In genomic region chr7:142430160-142430678, GRCm38 (mm10) we compare ENCODE assay signal across 7 mouse cellular contexts. TPM values are rescaled to one million over a fixed set of nuclear protein-coding genes. Genes with fewer than 3 reads are reported as not detected.
DNase-seq lines count a peak whose midpoint lies in the region; ATAC-seq and TF ChIP-seq lines count a peak whose summit lies in the region.

No protein-coding gene starts in this region.

- ATAC-seq in lung, embryonic 14.5 days (ENCODE audit: insufficient read depth): peak; percentile 90
- ATAC-seq in stomach, embryonic 15.5 days (ENCODE audit: insufficient read depth, low FRiP score, low read depth): peak; percentile 27
- no peak for ATAC-seq in erythroblast, adult 5-6 weeks (replicated peaks; ENCODE audit: low FRiP score, poor library complexity, severe bottlenecking)

- H3K4me2 ChIP-seq in lung, embryonic 14.5 days: peak overlapping the region; percentile 36; the same call in 1 of the 2 replicates
- 0 out of 2 replicates have a peak overlapping the region, but pooled peaks have one; percentile 3 for H3K4me2 ChIP-seq in stomach, embryonic 15.5 days

- TF ChIP-seq POLR2A in embryonic fibroblast, embryonic 13.5 days (IDR thresholded peaks at IDR 0.05; ENCODE audit: low read depth, low read length): no peak

- no peaks in the 10 kb centered on the region for H3K27me3 ChIP-seq in lung, embryonic 14.5 days (ENCODE audit: insufficient read depth, low read length)
- H3K27me3 ChIP-seq in stomach, embryonic 15.5 days (replicated peaks): no peaks in the 10 kb centered on the region

- H3K4me3 ChIP-seq in embryonic fibroblast, embryonic 13.5 days (ENCODE audit: insufficient read depth, low read length): no peak overlapping the region
- no peak overlapping the region for H3K4me3 ChIP-seq in lung, embryonic 14.5 days (ENCODE audit: low read depth, low read length)
- no peak overlapping the region for H3K4me3 ChIP-seq in stomach, embryonic 15.5 days (replicated peaks)

- H3K9ac ChIP-seq in lung, embryonic 14.5 days: no peak overlapping the region; the same call in 1 of the 2 replicates
- H3K9ac ChIP-seq in stomach, embryonic 15.5 days: no peak overlapping the region

- H3K4me1 ChIP-seq in embryonic fibroblast, embryonic 13.5 days (ENCODE audit: control insufficient read depth, insufficient read depth, low read length): peaks cover 10% of the 10 kb centered on the region
- peaks cover 27% of the 10 kb centered on the region for H3K4me1 ChIP-seq in lung, embryonic 14.5 days (ENCODE audit: insufficient read depth)
- H3K4me1 ChIP-seq in stomach, embryonic 15.5 days: peaks cover 34% of the 10 kb centered on the region

- WGBS in lung, embryonic 14.5 days: 8% methylated on average over 12 of the region's 12 CpGs
- 31% methylated on average over 12 of the region's 12 CpGs for WGBS in stomach, embryonic 15.5 days

- no peaks in the 10 kb centered on the region for H3K9me3 ChIP-seq in lung, embryonic 14.5 days (ENCODE audit: low read depth, low read length)
- no peaks in the 10 kb centered on the region for H3K9me3 ChIP-seq in stomach, embryonic 15.5 days

- peak; percentile 36 to 50 for DNase-seq in kidney, postnatal 25 days
- no peak for DNase-seq in kidney, adult 8-10 months
- peak; percentile 71 for DNase-seq in heart, postnatal 4 days
- peak; percentile 95 for DNase-seq in lung, embryonic 14.5 days

- no peaks in the 10 kb centered on the region for H3K36me3 ChIP-seq in lung, embryonic 14.5 days (ENCODE audit: insufficient read depth)
- no peaks in the 10 kb centered on the region for H3K36me3 ChIP-seq in stomach, embryonic 15.5 days

- peak overlapping the region; percentile 4; the same call in 1 of the 2 replicates for H3K27ac ChIP-seq in embryonic fibroblast, embryonic 13.5 days (ENCODE audit: insufficient read depth, low read length)
- H3K27ac ChIP-seq in lung, embryonic 14.5 days (ENCODE audit: low read depth): peak overlapping the region; percentile 93
- H3K27ac ChIP-seq in stomach, embryonic 15.5 days: peak overlapping the region; percentile 31; the same call in 1 of the 2 replicates

- TF ChIP-seq CTCF in embryonic fibroblast, embryonic 13.5 days (IDR thresholded peaks at IDR 0.05; ENCODE audit: borderline replicate concordance, insufficient read depth, low read length): no peak
- TF ChIP-seq CTCF in lung, embryonic 14.5 days (IDR thresholded peaks at IDR 0.05; ENCODE audit: low read depth): no peak

RNA-seq across cellular contexts. Expression of gene Syt8, which starts 4.4 kb away (rescaled TPM):
- polyA plus RNA-seq in embryonic fibroblast, embryonic 13.5 days (2011; ENCODE audit: insufficient read length, low read depth, missing spikeins): 1.3 and 2.4 TPM in 2 replicates
- not detected for total RNA-seq in heart, postnatal 4 days (2021)
- polyA plus RNA-seq in lung, embryonic 14.5 days (2014; fragmentation: Nextera tagmentation; extraction: Ambion mirVana): not detected in 2 replicates
- polyA plus RNA-seq in stomach, embryonic 15.5 days (2015; fragmentation: Nextera tagmentation; extraction: Ambion mirVana): 13.2 and 19.6 TPM in 2 replicates
- total RNA-seq in erythroblast, adult 5-6 weeks (2015; ENCODE audit: low replicate concordance): not detected in 2 replicates
- total RNA-seq in erythroblast, adult 5-6 weeks (2017; ENCODE audit: low replicate concordance): not detected in 2 replicates

RNA-seq across cellular contexts. Expression of gene Tnni2, which starts 11.4 kb away (rescaled TPM):
- polyA plus RNA-seq in embryonic fibroblast, embryonic 13.5 days (2011; ENCODE audit: insufficient read length, low read depth, missing spikeins): 1.1 TPM in 1 of 2 replicates, not detected in the other
- 10 to 100 TPM in 1 of 2 experiments, 1 to 10 TPM in 1; 6.6 to 16.4 TPM for total RNA-seq in heart, postnatal 4 days (2021)
- 0.86 and 1.6 TPM in 2 replicates for polyA plus RNA-seq in lung, embryonic 14.5 days (2014; fragmentation: Nextera tagmentation; extraction: Ambion mirVana)
- 10.4 and 13.3 TPM in 2 replicates for polyA plus RNA-seq in stomach, embryonic 15.5 days (2015; fragmentation: Nextera tagmentation; extraction: Ambion mirVana)
- 19.6 TPM in 1 of 2 replicates, not detected in the other for total RNA-seq in erythroblast, adult 5-6 weeks (2015; ENCODE audit: low replicate concordance)
- 2.0 and 6.4 TPM in 2 replicates for total RNA-seq in erythroblast, adult 5-6 weeks (2017; ENCODE audit: low replicate concordance)

RNA-seq across cellular contexts. Expression of gene Lsp1, which starts 30.4 kb away (rescaled TPM):
- polyA plus RNA-seq in embryonic fibroblast, embryonic 13.5 days (2011; ENCODE audit: insufficient read length, low read depth, missing spikeins): 114 and 159 TPM in 2 replicates
- 100 to 1,000 TPM in 1 of 2 experiments, 10 to 100 TPM in 1; 93.3 to 108 TPM for total RNA-seq in heart, postnatal 4 days (2021)
- polyA plus RNA-seq in lung, embryonic 14.5 days (2014; fragmentation: Nextera tagmentation; extraction: Ambion mirVana): 98.0 and 99.6 TPM in 2 replicates
- polyA plus RNA-seq in stomach, embryonic 15.5 days (2015; fragmentation: Nextera tagmentation; extraction: Ambion mirVana): 196 and 211 TPM in 2 replicates
- 119 and 155 TPM in 2 replicates for total RNA-seq in erythroblast, adult 5-6 weeks (2015; ENCODE audit: low replicate concordance)
- total RNA-seq in erythroblast, adult 5-6 weeks (2017; ENCODE audit: low replicate concordance): 98.7 and 120 TPM in 2 replicates

RNA-seq across cellular contexts. Expression of gene Ctsd, which starts 42.4 kb away (rescaled TPM):
- polyA plus RNA-seq in embryonic fibroblast, embryonic 13.5 days (2011; ENCODE audit: insufficient read length, low read depth, missing spikeins): 617 and 890 TPM in 2 replicates
- total RNA-seq in heart, postnatal 4 days (2021): 100 to 1,000 TPM; 344 to 370 TPM
- 239 and 240 TPM in 2 replicates for polyA plus RNA-seq in lung, embryonic 14.5 days (2014; fragmentation: Nextera tagmentation; extraction: Ambion mirVana)
- 308 and 323 TPM in 2 replicates for polyA plus RNA-seq in stomach, embryonic 15.5 days (2015; fragmentation: Nextera tagmentation; extraction: Ambion mirVana)
- 138 and 155 TPM in 2 replicates for total RNA-seq in erythroblast, adult 5-6 weeks (2015; ENCODE audit: low replicate concordance)
- total RNA-seq in erythroblast, adult 5-6 weeks (2017; ENCODE audit: low replicate concordance): 126 and 150 TPM in 2 replicates

RNA-seq across cellular contexts. Expression of gene Gm49369, which starts 47.8 kb away (rescaled TPM):
- polyA plus RNA-seq in embryonic fibroblast, embryonic 13.5 days (2011; ENCODE audit: insufficient read length, low read depth, missing spikeins): not detected in 2 replicates
- total RNA-seq in heart, postnatal 4 days (2021): 1 to 10 TPM in 1 of 2 experiments, under 1 TPM in 1; 0.43 to 1.7 TPM
- polyA plus RNA-seq in lung, embryonic 14.5 days (2014; fragmentation: Nextera tagmentation; extraction: Ambion mirVana): 3.0 TPM in 1 of 2 replicates, not detected in the other
- polyA plus RNA-seq in stomach, embryonic 15.5 days (2015; fragmentation: Nextera tagmentation; extraction: Ambion mirVana): 0.58 TPM in 1 of 2 replicates, not detected in the other
- total RNA-seq in erythroblast, adult 5-6 weeks (2015; ENCODE audit: low replicate concordance): not detected in 2 replicates
- 121 and 215 TPM in 2 replicates for total RNA-seq in erythroblast, adult 5-6 weeks (2017; ENCODE audit: low replicate concordance)

Comparison
In these comparisons a context has a peak if more than half of its experiments do, and no peak if none do; other contexts are left out.
1. DNase-seq: peak in kidney, postnatal 25 days (2 of 2), heart, postnatal 4 days (single experiment) and lung, embryonic 14.5 days (single experiment); none in kidney, adult 8-10 months (0 of 2).
2. H3K27ac ChIP-seq: peak in every context shown above with its lines; median percentile 93 in lung, embryonic 14.5 days; 31 in stomach, embryonic 15.5 days; 4 in embryonic fibroblast, embryonic 13.5 days.